Mouse (Mus musculus): ENCODE measurements around the gene Slf2.

DNA sequence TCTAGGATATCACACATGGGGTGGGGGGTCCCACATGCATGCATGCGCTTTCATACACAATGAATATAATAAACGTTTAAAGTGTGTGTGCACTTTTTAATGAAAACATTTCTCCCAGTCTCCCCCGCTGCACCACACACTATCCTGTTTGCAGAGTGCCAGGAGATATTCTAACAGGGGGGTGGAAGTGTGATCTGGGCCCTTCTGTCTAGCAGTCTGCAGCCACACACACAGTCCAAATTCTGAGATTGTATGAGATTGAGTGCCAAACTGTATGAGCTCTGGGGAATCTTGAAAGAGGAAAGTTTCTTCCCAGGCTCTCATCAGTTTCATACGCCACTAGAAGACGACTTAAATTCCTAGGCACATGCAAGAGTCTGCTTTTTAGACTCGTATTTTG, 56.9 kb downstream of the Slf2 start:
- TF ChIP-seq CTCF (IDR thresholded peaks at IDR 0.05; ENCODE audit: borderline replicate concordance, control insufficient read depth, extremely low read depth, insufficient read depth, low read length, poor library complexity), result no peak
- TF ChIP-seq POLR2A (IDR thresholded peaks at IDR 0.05; ENCODE audit: control insufficient read depth, extremely low read depth, insufficient read depth, low read length, poor library complexity), result no peak

All from thymus, adult 2 months (tissue).